Mouse (Mus musculus): ENCODE measurements around the gene Nacc1.

- TF ChIP-seq TAL1 (IDR thresholded peaks at IDR 0.05; ENCODE audit: low read length) (no peak), GATA1 (IDR thresholded peaks at IDR 0.05; ENCODE audit: low read length) (no peak)
Observed at GRCm38 (mm10) chr8:84698929-84699401, 11.3 kb upstream of the Nacc1 start.
